Mouse (Mus musculus): ENCODE measurements at regions not wholly inside any gene's neighbourhood (a gene's known extent, or its start where the extent isn't known, plus 50 kb on each side); places are given as distances from the start of the nearest gene placed in this dataset.

- DNase-seq (ENCODE audit: low spot score) = no peak
Observed at GRCm38 (mm10) chr12:10231683-10232082, 138.1 kb upstream of the Nt5c1b start.

GRCm38 (mm10) chr12:10248110-10248509, 121.7 kb upstream of the Nt5c1b start:
- no peak for DNase-seq (ENCODE audit: low spot score)

- DNase-seq (ENCODE audit: low spot score) = no peak
Observed at GRCm38 (mm10) chr12:10256385-10256784, 113.4 kb upstream of the Nt5c1b start.

GRCm38 (mm10) chr12:10266201-10266600, 103.6 kb upstream of the Nt5c1b start:
- DNase-seq (ENCODE audit: low spot score) = no peak

- DNase-seq (ENCODE audit: low spot score) = no peak
Observed at GRCm38 (mm10) chr12:10272038-10272437, 97.7 kb upstream of the Nt5c1b start.

GRCm38 (mm10) chr12:10275226-10275625, 94.5 kb upstream of the Nt5c1b start:
- no peak for DNase-seq (ENCODE audit: low spot score)

- no peak for DNase-seq (ENCODE audit: low spot score)
Observed at GRCm38 (mm10) chr12:10292646-10293045, 77.1 kb upstream of the Nt5c1b start.

- DNase-seq (ENCODE audit: low spot score) = no peak
Observed at GRCm38 (mm10) chr12:10305970-10306369, 63.8 kb upstream of the Nt5c1b start.

All from ovary, adult 18-20 months (tissue).